Mouse (Mus musculus): Measurements from ENCODE around the gene Sapcd1. TPM values are rescaled to one million over a fixed set of nuclear protein-coding genes. Genes with fewer than 3 reads are reported as not detected.

Gene Sapcd1
- 4.4 TPM for polyA plus RNA-seq (2017; shearing (Covaris generic))

DNA sequence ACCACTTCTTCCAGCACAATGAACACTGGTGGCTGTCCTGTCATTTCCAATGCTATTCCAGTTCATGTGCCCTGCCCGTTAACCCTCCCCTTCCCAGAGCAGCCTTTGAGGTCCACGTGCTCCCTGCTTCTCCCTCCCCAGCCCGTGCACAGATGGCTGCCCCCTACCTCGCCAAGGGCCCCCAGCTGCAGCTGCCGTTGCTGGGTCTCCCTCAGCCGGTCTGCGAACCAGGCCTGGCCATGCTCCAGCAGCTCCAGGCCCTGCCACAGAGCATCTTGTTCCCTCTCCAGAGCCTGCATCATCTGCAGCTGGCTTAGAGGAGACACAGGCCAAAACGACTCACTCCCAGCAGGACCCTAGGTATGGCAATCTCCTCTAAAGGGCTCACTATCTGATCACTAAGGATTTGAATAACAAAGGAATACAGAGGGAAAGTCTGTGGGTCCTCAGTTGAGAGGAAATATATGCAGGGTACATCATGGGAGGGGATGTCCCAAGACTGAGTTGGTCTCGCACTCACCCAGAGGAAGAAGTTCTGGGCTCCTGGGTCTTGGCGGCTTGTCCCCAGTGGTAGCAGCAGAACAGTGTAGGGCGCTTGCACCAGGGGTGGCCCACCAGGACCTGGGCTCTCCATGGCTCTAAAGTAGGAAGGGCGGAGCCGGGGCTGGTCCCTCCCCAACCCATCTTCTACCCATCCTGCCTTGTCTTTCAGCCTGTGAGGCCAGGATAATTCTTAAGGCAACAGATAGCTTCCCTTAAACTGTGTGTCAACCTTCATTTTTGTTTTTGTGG, at the start of gene Sapcd1:
Gene Sapcd1, minus strand, starts transcription at position 740 of the 792 bp plus-strand sequence.

DNA sequence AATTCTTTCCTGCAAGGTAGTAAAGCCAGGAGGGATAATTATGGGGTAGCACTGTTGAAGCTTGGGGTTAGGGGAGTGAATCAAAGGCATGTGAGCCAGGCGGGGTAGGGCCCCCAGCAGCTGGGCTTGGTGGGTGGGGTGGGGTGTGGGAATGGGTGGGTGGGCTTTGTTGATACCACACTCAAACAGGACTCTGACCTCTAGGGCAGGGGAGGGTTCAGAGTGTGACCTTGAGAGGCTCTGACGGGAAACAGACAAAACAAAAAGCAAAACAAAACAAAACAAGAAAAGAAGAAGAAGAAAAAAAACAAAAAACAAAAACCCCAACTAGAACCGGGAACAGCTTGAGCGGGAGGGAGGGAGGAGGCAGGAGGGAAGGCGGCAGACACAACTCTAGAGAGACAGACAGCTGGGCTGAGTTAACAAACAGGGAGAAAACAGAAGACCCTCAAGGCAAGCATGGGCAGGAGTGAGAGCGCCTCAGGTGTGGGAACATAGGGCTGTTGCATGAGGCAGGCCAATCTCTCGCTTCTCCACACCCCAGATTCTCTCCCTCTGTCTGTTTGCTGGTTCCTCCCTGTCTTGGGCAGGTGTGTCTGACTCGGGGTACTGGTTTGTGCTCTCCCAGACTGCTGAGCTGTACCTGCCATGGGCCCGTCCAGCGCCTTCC, 48.8 kb upstream of the Sapcd1 start, which contains the start of gene Ly6g6e:
Gene Ly6g6e, plus strand, starts transcription at position 396 of the 670 bp plus-strand sequence.

GRCm38 (mm10) chr17:35066084-35066483, 38.3 kb upstream of the Sapcd1 start, which contains the start of gene Mpig6b:
Gene Mpig6b (minus strand): TSS chr17:35066184.

GRCm38 (mm10) chr17:35064951-35065947, 37.4 kb upstream of the Sapcd1 start, which contains the start of gene Ly6g6c:
Gene Ly6g6c (plus strand): TSS chr17:35065388.

DNA sequence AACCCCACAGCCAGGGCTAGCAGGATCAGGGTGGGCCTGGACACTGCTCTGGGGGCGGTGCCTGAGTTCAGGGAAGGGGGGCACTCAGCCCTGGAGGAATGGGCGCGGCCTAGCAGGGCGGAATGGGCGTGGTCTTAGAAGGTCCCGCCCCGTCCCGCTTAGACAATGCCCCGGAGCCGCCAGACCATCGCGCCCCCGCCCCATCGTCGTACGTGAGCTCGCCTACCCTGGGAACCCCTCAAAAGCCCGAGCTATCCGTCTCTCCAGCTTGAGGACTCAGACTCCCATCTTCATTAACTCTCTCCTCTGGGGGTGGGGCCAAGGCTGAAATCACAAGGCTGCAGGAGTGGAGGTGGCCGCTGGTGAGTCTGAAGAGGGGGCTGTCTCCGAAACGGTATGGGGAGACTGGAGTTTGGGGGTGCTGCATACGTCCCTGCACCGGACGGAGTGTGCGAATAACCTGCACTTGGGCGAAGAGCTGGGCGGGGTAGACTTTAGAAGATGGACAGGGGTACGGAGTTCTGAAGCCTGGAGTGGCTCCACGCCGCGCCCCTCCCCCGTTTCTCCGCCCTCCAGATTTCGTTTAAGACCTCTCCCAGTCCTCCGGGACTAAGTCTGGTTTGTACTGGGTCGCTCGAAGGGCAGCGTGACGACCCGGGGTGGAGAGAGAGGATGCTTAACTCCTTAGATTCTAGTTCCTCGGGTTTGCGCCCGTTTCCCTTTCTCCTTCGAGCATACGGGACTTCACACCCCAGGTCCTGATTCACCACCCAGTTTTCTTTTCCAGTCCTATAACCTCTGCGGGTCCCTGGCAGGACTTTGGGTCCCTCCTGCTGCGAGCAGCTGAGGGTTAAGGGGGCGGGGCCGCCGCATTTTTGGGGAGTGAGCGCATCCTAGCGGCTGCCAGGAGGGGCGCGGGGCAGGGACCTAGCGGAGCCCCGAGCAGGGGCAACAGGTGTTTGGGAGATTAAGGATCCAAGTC, 31.4 kb upstream of the Sapcd1 start, which contains the start of gene Ddah2:
Gene Ddah2, plus strand, starts transcription at position 125 of the 982 bp plus-strand sequence.

DNA sequence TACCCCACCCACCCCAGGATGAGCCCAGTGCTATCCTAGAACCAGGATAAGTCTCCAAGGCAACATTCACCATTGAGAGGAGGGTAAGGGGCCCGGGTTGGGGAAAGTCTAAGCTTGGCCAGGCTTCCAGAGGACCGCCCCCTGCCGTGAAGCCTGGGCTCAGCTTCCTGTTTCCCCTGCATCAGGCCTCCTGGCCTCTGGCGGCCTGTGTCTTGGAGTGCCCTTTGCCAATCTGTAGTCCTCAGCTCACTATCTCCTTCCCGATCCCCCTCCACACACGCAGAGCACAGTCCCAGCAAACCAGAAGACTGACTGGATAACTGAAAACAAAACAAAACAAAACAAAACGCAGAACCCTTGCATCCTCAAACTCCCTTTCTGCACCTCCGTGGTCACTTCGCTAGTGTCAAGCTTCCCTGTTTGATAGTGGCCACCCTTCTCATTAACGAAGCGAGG, 21.8 kb upstream of the Sapcd1 start, which contains the start of gene Clic1:
Gene Clic1, plus strand, starts transcription at position 406 of the 456 bp plus-strand sequence.

DNA sequence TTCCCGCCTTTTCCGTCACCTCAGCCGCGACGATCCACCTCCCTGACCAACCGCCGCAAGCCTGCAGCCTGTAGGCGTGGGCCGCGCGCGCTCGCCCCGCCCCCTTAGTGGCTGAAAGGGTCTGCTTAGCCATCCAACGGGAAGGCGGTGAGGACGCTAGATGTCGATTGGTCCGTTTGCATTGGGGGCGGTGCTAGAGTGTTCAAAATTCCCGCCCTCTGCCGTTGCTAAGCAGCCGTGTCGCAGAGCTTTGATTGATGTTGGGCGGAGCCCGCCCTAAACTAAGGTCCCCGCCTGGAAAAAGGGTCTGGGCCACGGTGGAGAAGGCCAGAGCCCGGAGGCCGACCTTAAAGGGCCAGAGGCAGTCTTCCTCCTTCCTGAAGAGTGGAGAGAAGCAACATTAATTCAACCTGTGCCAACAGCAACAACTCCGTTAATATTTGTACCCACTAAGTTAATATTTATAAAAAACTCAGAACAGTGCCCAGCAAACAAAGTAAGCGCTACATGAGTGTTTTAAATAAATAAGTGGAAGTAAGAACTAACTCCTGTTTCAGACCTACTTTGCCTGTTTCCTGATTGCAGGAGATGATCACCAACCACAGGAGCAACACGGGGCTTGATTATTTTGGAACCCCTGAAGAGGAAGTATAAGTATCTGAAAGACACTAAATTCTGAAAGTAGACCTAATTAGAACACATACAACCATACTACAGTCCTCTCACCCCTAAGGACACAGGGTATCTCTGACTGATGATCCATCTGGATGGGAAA, 19.1 kb upstream of the Sapcd1 start, which contains the start of gene Msh5:
Gene Msh5, minus strand, starts transcription at position 65 of the 775 bp plus-strand sequence.

GRCm38 (mm10) chr17:35016376-35016775, 11.4 kb downstream of the Sapcd1 start, which contains the start of gene Vwa7:
Gene Vwa7 (plus strand): TSS chr17:35016579.

GRCm38 (mm10) chr17:35000717-35001451, 26.9 kb downstream of the Sapcd1 start, which contains the start of gene Vars:
Gene Vars (plus strand): TSS chr17:35000987.

GRCm38 (mm10) chr17:34981690-34982180, 46.1 kb downstream of the Sapcd1 start, which contains the start of gene Lsm2:
Gene Lsm2 (plus strand): TSS chr17:34981862.

Other genes starting within 250 kb of the Sapcd1 start
- not detected for gene Cyp21a1, start 223.5 kb downstream of the Sapcd1 start, polyA plus RNA-seq (2017; shearing (Covaris generic))
- 38.5 TPM for gene Stk19, start 191.1 kb downstream of the Sapcd1 start, polyA plus RNA-seq (2017; shearing (Covaris generic))
- 96.4 TPM for gene Dxo, start 191.0 kb downstream of the Sapcd1 start, polyA plus RNA-seq (2017; shearing (Covaris generic))
- gene Skiv2l, start 177.8 kb downstream of the Sapcd1 start, polyA plus RNA-seq (2017; shearing (Covaris generic)): 169 TPM
- 48.6 TPM for gene Nelfe, start 177.6 kb downstream of the Sapcd1 start, polyA plus RNA-seq (2017; shearing (Covaris generic))
- 1.4 TPM for gene Cfb, start 165.5 kb downstream of the Sapcd1 start, polyA plus RNA-seq (2017; shearing (Covaris generic))
- 0.66 TPM for gene Zbtb12, start 148.5 kb downstream of the Sapcd1 start, polyA plus RNA-seq (2017; shearing (Covaris generic))
- gene Gm20547, start 146.0 kb downstream of the Sapcd1 start, polyA plus RNA-seq (2017; shearing (Covaris generic)): not detected
- 3.3 TPM for gene C2, start 129.8 kb downstream of the Sapcd1 start, polyA plus RNA-seq (2017; shearing (Covaris generic))
- 45.6 TPM for gene Ehmt2, start 129.5 kb downstream of the Sapcd1 start, polyA plus RNA-seq (2017; shearing (Covaris generic))
- not detected for gene Slc44a4, start 113.5 kb downstream of the Sapcd1 start, polyA plus RNA-seq (2017; shearing (Covaris generic))
- 107 TPM for gene Neu1, start 96.8 kb downstream of the Sapcd1 start, polyA plus RNA-seq (2017; shearing (Covaris generic))
- 15.1 TPM for gene Hspa1b, start 68.8 kb downstream of the Sapcd1 start, polyA plus RNA-seq (2017; shearing (Covaris generic))
- gene Gm20481, start 58.1 kb downstream of the Sapcd1 start, polyA plus RNA-seq (2017; shearing (Covaris generic)): not detected
- gene Hspa1a, start 55.9 kb downstream of the Sapcd1 start, polyA plus RNA-seq (2017; shearing (Covaris generic)): 4.3 TPM
- gene Hspa1l, start 55.3 kb downstream of the Sapcd1 start, polyA plus RNA-seq (2017; shearing (Covaris generic)): 0.13 TPM
- 60.3 TPM for gene Lsm2, start 46.2 kb downstream of the Sapcd1 start, polyA plus RNA-seq (2017; shearing (Covaris generic))
- 276 TPM for gene Vars, start 27.0 kb downstream of the Sapcd1 start, polyA plus RNA-seq (2017; shearing (Covaris generic))
- 0.44 TPM for gene Vwa7, start 11.4 kb downstream of the Sapcd1 start, polyA plus RNA-seq (2017; shearing (Covaris generic))
- gene Msh5, start 18.7 kb upstream of the Sapcd1 start, polyA plus RNA-seq (2017; shearing (Covaris generic)): 1.5 TPM
- gene Clic1, start 21.9 kb upstream of the Sapcd1 start, polyA plus RNA-seq (2017; shearing (Covaris generic)): 611 TPM
- gene Ddah2, start 31.0 kb upstream of the Sapcd1 start, polyA plus RNA-seq (2017; shearing (Covaris generic)): 2.5 TPM
- not detected for gene Ly6g6c, start 37.4 kb upstream of the Sapcd1 start, polyA plus RNA-seq (2017; shearing (Covaris generic))
- not detected for gene Mpig6b, start 38.2 kb upstream of the Sapcd1 start, polyA plus RNA-seq (2017; shearing (Covaris generic))
- gene Ly6g6e, start 48.9 kb upstream of the Sapcd1 start, polyA plus RNA-seq (2017; shearing (Covaris generic)): not detected
- gene Ly6g6d, start 50.0 kb upstream of the Sapcd1 start, polyA plus RNA-seq (2017; shearing (Covaris generic)): not detected
- not detected for gene Ly6g6f, start 57.6 kb upstream of the Sapcd1 start, polyA plus RNA-seq (2017; shearing (Covaris generic))
- 86.4 TPM for gene Abhd16a, start 61.2 kb upstream of the Sapcd1 start, polyA plus RNA-seq (2017; shearing (Covaris generic))
- not detected for gene Ly6g5c, start 80.3 kb upstream of the Sapcd1 start, polyA plus RNA-seq (2017; shearing (Covaris generic))
- gene Ly6g5b, start 87.4 kb upstream of the Sapcd1 start, polyA plus RNA-seq (2017; shearing (Covaris generic)): 2.4 TPM
- gene Gpank1, start 93.4 kb upstream of the Sapcd1 start, polyA plus RNA-seq (2017; shearing (Covaris generic)): 62.3 TPM
- gene Csnk2b, start 94.0 kb upstream of the Sapcd1 start, polyA plus RNA-seq (2017; shearing (Covaris generic)): 279 TPM
- gene D17H6S53E, start 98.4 kb upstream of the Sapcd1 start, polyA plus RNA-seq (2017; shearing (Covaris generic)): 5.5 TPM
- gene Apom, start 104.0 kb upstream of the Sapcd1 start, polyA plus RNA-seq (2017; shearing (Covaris generic)): not detected
- gene Bag6, start 107.2 kb upstream of the Sapcd1 start, polyA plus RNA-seq (2017; shearing (Covaris generic)): 48.9 TPM
- 17.8 TPM for gene Prrc2a, start 136.9 kb upstream of the Sapcd1 start, polyA plus RNA-seq (2017; shearing (Covaris generic))
- gene Aif1, start 148.1 kb upstream of the Sapcd1 start, polyA plus RNA-seq (2017; shearing (Covaris generic)): 7.4 TPM
- gene Lst1, start 160.4 kb upstream of the Sapcd1 start, polyA plus RNA-seq (2017; shearing (Covaris generic)): 9.5 TPM
- gene Ltb, start 166.4 kb upstream of the Sapcd1 start, polyA plus RNA-seq (2017; shearing (Covaris generic)): 1,703 TPM
- 46.9 TPM for gene Tnf, start 174.0 kb upstream of the Sapcd1 start, polyA plus RNA-seq (2017; shearing (Covaris generic))
- gene Lta, start 177.3 kb upstream of the Sapcd1 start, polyA plus RNA-seq (2017; shearing (Covaris generic)): 140 TPM
- 1.6 TPM for gene Gm16181, start 192.8 kb upstream of the Sapcd1 start, polyA plus RNA-seq (2017; shearing (Covaris generic))
- 8.7 TPM for gene Atp6v1g2, start 205.6 kb upstream of the Sapcd1 start, polyA plus RNA-seq (2017; shearing (Covaris generic))
- gene Nfkbil1, start 207.8 kb upstream of the Sapcd1 start, polyA plus RNA-seq (2017; shearing (Covaris generic)): 23.1 TPM
- 257 TPM for gene Ddx39b, start 213.7 kb upstream of the Sapcd1 start, polyA plus RNA-seq (2017; shearing (Covaris generic))
- 7,111 TPM for gene H2-D1, start 234.7 kb upstream of the Sapcd1 start, polyA plus RNA-seq (2017; shearing (Covaris generic))